Mouse (Mus musculus): Measurements from ENCODE around the gene 3110082J24Rik. TPM values are rescaled to one million over a fixed set of nuclear protein-coding genes. Genes with fewer than 3 reads are reported as not detected.

Gene 3110082J24Rik
- total RNA-seq, 2 experiments from 2014 or later = 1.4 to 3.0 TPM

DNA sequence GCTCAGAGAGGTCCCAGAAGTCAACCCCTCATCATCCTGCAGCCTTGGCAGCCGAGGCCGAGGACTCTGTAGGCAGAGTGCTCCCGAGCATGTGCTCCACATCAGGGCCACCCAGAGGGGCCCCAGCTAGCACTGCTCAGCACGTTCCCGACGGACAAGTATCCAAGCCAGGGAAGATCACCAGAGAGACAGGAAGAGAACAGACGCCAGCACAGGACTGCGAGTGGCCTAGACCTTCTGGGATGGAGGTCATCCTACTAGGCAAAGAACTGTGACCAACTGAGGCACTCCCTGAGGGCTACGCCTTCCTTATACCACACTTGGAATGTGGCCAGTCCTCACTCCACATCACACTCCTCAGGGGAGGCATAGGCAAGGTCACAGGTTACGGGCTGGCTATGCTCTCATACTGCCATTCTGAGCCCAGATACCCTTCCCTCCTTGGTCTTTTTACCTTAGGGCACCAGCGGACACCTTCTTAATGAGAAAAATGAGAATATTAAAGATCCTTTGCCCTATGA is 29.9 kb upstream of the 3110082J24Rik start:
- TF ChIP-seq CTCF (IDR thresholded peaks at IDR 0.05) = no peak
- Histone ChIP-seq H3K27ac (no peak overlapping the region), H3K4me3 (no peak overlapping the region)
- intact Hi-C loops (cut with DNase I) = no loop called here
- no peak for DNase-seq (ENCODE audit: extremely low spot score in 1 of 2, low spot score in 2 of 2)

DNA sequence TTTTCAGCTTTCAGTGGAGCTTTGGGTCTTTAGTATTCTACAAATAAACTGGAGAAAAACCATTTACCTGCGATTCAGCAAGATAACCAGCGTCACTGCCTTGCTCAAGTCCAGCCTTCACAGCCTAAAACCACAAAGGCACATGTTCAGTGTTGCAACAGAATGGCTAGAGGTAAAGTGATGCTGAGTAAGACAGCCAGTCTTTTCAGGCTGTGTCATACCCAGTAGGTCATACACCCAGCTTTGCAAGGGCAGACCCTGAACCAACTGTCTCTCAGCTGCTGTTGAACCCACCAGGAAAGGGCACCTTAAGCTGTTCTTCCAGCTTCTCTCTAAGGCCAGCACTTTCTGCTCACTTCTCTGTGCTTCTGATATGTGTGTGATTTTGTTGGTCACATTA is 26.3 kb upstream of the 3110082J24Rik start:
- TF ChIP-seq CTCF (IDR thresholded peaks at IDR 0.05) = no peak
- no peak overlapping the region for H3K27ac ChIP-seq
- intact Hi-C loops (cut with DNase I) = no loop called here
- H3K4me3 ChIP-seq = no peak overlapping the region
- no peak for DNase-seq (ENCODE audit: extremely low spot score in 1 of 2, low spot score in 2 of 2)

DNA sequence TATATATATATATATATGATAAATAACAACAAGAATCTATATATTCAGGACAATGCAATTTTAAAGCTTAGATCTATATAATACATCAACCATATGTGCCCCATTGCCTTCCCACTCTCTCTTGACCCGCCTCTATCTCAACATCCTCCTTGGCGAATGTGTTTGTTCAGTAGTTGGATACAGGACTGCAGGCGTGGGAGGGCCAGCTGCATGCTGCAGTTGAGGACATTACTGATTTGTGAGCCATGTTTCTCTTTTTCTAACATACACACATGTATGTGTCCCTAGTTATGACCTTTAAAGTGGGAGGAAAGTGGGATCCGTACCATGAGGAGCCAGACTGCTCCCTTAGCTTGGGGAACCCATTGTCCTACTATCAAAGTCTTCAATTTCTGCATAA is 25.4 kb upstream of the 3110082J24Rik start:
- TF ChIP-seq CTCF (IDR thresholded peaks at IDR 0.05) = no peak
- Histone ChIP-seq H3K27ac (no peak overlapping the region), H3K4me3 (no peak overlapping the region)
- intact Hi-C loops (cut with DNase I) = no loop called here
- DNase-seq (ENCODE audit: extremely low spot score in 1 of 2, low spot score in 2 of 2) = no peak

DNA sequence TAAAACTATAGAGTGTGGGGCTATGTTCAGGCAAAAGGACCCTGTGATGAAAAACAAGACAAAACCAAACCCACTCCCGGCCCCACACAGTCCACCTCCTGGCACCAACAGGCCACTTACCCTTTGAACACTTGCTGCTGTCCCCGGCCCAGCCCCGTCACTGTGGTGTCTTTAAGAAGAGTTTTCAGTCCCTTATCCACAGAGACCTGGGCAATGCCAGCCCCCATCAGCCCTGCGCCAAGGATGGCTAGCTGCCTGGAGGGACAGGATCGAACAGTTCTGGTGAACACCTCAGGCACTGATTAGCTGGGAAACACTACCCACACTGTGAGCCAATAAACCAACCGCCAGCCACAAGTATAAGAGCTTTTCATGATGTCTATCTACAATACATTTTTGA is 22.8 kb upstream of the 3110082J24Rik start:
- no peak overlapping the region for H3K4me3 ChIP-seq
- TF ChIP-seq CTCF (IDR thresholded peaks at IDR 0.05) = no peak
- no peak overlapping the region for H3K27ac ChIP-seq
- intact Hi-C loops (cut with DNase I) = no loop called here
- DNase-seq (ENCODE audit: extremely low spot score in 1 of 2, low spot score in 2 of 2) = no peak

DNA sequence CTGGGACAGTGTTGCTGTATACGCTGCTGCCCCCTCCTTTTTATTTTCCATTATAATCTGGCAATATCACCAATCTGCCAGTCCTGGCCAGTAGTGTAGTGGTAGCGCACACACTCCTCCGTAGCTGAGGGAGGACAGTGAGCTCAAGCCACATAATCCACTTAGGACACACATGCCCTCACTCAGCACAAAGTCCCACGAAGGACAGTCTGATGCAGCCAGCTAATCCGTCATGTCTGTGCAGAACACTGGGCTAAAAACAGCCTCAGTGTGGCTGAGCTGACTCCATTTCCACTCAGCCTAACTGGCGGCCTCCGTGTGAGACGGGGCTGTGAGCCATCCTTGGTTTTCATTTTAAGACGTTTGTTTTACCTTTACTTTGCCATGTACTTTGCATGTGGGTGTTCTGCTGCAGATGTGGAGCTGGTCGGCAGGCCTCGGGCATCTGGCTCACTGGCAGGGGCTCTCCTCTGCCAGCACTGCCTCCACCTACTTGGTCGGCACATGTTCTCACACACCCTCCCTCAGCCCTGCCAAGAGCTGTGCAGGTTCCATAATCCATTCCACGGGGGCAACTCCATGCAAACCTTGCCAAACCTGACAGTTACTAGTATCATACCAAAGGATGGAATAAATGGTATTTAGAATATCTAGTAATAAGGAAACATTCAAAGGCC is 22.2 kb upstream of the 3110082J24Rik start:
- H3K4me3 ChIP-seq = no peak overlapping the region
- no peak for DNase-seq (ENCODE audit: extremely low spot score in 1 of 2, low spot score in 2 of 2)
- intact Hi-C loops (cut with DNase I) = no loop called here
- no peak overlapping the region for H3K27ac ChIP-seq
- TF ChIP-seq CTCF (IDR thresholded peaks at IDR 0.05) = no peak

DNA sequence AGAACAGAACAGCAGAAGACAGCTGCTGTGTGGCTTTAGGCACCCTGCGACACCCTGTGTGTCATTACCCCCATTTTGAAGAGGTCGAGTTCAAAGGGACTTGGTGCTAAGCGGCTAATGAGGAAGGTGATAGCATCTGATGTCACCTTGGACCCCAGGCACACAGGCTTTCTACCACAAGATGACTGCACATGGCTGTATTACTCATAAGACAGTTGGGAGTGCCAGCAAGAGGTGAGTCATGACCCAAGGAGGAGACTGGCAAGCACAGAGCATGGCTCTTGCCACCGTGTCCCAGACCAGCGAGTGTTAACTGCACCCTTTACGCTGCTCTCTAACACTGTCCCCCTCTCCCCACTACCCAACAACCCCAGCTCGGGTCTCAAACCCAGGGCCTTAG is 20.9 kb upstream of the 3110082J24Rik start:
- DNase-seq (ENCODE audit: extremely low spot score in 1 of 2, low spot score in 2 of 2) = no peak
- H3K4me3 ChIP-seq = no peak overlapping the region
- TF ChIP-seq CTCF (IDR thresholded peaks at IDR 0.05) = no peak
- no peak overlapping the region for H3K27ac ChIP-seq
- intact Hi-C loops (cut with DNase I) = no loop called here

DNA sequence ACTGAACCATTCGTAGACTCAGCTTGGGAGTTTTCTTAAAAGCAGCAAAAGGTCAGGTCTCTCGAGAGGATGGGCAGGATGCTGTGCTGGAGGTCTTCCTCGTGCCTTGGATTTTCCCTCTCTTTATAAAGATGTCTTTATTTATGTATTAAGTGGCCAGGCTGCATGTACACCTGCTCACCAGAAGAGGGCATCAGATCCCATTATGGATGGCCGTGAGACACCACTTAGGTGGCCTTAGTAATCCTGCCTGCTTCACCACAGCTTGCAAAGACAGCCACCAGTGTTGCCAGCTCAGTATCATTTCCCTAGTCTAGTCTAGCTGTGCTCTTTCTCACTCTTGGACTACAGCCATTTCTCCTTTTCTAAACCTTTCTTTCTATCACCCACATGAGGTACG is 19.7 kb upstream of the 3110082J24Rik start:
- H3K27ac ChIP-seq = no peak overlapping the region
- DNase-seq (ENCODE audit: extremely low spot score in 1 of 2, low spot score in 2 of 2) = no peak
- intact Hi-C loops (cut with DNase I) = no loop called here
- no peak overlapping the region for H3K4me3 ChIP-seq
- TF ChIP-seq CTCF (IDR thresholded peaks at IDR 0.05) = peak; percentile 67

DNA sequence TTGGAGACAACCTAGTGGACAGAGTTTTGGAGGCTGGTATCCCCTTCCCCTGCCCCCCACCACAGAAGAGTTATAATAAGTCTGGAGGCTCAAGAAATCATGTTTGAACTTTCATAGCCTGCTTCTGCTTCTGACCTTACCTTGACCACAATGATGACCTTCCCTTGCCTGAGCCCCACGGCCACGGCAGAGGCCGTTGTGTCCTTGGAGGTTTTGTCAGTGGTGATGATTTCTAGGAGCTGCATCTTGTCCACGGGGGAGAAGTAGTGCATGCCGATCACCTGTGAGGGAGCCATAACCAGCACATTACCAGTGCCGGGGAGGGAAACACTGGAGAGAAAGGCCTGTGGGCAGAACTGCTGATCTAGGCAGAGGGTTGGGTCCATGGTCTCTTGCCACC is 16.6 kb upstream of the 3110082J24Rik start:
- intact Hi-C loops (cut with DNase I) = no loop called here
- no peak overlapping the region for H3K4me3 ChIP-seq
- no peak for DNase-seq (ENCODE audit: extremely low spot score in 1 of 2, low spot score in 2 of 2)
- no peak overlapping the region for H3K27ac ChIP-seq
- TF ChIP-seq CTCF (IDR thresholded peaks at IDR 0.05) = no peak

DNA sequence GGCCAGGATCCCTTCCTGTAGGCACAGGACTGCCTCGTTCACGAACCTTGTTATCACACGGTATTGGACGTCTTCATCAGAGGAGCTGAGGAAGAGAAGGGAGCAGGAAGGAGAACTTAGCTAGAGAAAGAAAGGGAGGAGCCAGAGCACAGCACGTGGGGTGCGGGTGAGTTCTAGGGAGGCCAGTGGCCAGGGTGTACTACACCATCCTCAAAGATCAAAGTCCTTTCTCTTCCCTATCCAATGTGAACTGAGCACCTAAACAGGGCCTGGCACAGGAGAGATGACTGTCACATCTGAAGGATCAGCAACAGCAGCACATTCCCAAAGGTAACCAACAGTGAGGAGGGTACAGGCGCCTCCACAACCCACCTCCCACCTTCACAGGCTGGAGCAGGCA is 14.2 kb upstream of the 3110082J24Rik start:
- no peak overlapping the region for H3K27ac ChIP-seq
- TF ChIP-seq CTCF (IDR thresholded peaks at IDR 0.05) = no peak
- H3K4me3 ChIP-seq = no peak overlapping the region
- intact Hi-C loops (cut with DNase I) = no loop called here
- no peak for DNase-seq (ENCODE audit: extremely low spot score in 1 of 2, low spot score in 2 of 2)

DNA sequence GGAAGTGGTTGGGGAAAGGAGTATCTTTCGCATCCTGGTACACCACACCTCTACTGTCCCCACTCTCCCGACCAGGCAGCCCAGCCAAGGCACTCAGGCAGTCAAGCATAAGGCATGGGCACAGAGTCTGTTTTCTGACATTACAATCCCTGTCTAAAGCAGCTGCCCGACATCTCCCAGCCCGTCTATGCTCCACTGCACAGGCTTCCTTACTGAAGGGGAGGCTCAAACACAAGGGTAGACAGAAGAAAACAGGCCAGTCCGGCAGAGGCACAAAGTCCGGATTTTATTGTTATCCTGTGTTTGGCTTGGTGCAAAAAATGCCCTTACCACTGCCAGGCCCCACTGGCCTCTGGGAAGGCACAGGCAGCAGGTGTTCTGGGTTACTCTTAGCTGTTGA is 13.3 kb upstream of the 3110082J24Rik start:
- no peak for TF ChIP-seq CTCF (IDR thresholded peaks at IDR 0.05)
- H3K27ac ChIP-seq = no peak overlapping the region
- H3K4me3 ChIP-seq = no peak overlapping the region
- intact Hi-C loops (cut with DNase I) = no loop called here
- no peak for DNase-seq (ENCODE audit: extremely low spot score in 1 of 2, low spot score in 2 of 2)

DNA sequence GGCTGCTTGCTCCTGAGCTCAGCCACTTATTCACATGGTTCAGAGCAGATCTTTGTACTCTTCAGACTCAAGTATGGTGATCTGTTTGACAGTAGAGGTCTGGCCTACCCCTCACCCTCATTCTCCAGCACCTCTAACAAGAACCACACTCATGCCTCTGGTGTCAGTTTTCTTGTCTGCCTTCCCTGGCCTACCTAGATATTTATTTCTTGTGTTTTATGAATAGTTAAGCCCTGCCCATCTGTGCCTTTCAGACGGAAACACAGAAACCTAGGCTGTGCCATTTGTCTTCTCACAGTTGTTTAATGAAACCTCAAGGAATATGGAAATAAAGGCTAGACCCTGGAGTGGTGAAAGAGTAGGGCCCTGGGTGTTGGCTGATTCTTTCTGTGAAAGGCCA is 12.1 kb upstream of the 3110082J24Rik start:
- intact Hi-C loops (cut with DNase I) = no loop called here
- DNase-seq (ENCODE audit: extremely low spot score in 1 of 2, low spot score in 2 of 2) = no peak
- no peak; the same call in 1 of the 2 replicates for TF ChIP-seq CTCF (IDR thresholded peaks at IDR 0.05)
- Histone ChIP-seq H3K27ac (no peak overlapping the region), H3K4me3 (no peak overlapping the region)

DNA sequence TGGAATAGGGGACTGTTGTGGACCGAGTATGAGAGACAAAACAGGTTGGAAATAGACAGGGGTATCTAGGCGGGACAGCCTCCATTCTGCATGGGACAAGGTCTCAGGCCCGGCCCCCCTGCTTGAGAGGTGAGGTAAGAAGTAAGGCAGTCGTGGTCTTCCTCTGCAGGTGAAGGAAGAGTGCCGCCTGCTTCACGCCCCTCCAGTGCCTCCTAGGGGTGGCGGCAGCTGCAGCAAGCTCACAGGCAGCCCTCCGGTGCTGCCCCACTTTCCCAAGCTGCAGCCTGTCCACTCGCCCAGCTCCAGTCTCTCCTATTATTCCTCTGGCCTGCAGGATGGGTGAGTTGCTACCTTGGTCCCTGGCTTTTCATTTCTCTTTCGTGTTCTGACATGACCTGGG is 9.8 kb upstream of the 3110082J24Rik start:
- no peak overlapping the region for H3K27ac ChIP-seq
- TF ChIP-seq CTCF (IDR thresholded peaks at IDR 0.05) = peak; percentile 10
- DNase-seq (ENCODE audit: extremely low spot score in 1 of 2, low spot score in 2 of 2) = no peak
- intact Hi-C loops (cut with DNase I) = no loop called here
- H3K4me3 ChIP-seq = no peak overlapping the region

DNA sequence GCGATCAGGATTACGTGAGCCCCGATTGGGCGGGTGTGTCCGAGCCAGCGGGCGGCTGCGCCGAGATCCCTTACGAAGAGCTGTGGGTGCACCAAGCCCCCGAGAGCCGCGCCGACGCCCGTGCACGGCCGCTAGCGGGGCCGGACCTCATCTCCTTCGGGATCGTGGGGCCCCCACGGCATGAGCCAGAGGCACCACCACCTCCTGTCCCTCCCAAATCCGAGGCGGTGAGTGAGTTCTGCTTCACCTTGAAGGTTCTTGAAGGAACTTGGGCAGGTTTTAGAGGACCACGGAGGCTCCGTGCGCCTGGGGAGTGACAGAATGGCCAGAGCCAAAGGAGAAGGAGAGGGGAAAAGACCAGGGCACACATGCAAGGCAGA is 8.9 kb upstream of the 3110082J24Rik start:
- TF ChIP-seq CTCF (IDR thresholded peaks at IDR 0.05) = no peak
- H3K4me3 ChIP-seq = peak overlapping the region; percentile 48
- intact Hi-C loops (cut with DNase I) = loop anchor here (5.0 kb wide), 1 partner anchor 287 kb away; no protein-coding TSS in a partner anchor
- H3K27ac ChIP-seq = no peak overlapping the region
- DNase-seq (ENCODE audit: extremely low spot score in 1 of 2, low spot score in 2 of 2) = no peak
